Mouse (Mus musculus): ENCODE data around the gene Rhbdd1. TPM values are rescaled to one million over a fixed set of nuclear protein-coding genes. Genes with fewer than 3 reads are reported as not detected.

Gene Rhbdd1
- polyA plus RNA-seq, 2 experiments from 2014 or later = 13.5 to 18.1 TPM

DNA sequence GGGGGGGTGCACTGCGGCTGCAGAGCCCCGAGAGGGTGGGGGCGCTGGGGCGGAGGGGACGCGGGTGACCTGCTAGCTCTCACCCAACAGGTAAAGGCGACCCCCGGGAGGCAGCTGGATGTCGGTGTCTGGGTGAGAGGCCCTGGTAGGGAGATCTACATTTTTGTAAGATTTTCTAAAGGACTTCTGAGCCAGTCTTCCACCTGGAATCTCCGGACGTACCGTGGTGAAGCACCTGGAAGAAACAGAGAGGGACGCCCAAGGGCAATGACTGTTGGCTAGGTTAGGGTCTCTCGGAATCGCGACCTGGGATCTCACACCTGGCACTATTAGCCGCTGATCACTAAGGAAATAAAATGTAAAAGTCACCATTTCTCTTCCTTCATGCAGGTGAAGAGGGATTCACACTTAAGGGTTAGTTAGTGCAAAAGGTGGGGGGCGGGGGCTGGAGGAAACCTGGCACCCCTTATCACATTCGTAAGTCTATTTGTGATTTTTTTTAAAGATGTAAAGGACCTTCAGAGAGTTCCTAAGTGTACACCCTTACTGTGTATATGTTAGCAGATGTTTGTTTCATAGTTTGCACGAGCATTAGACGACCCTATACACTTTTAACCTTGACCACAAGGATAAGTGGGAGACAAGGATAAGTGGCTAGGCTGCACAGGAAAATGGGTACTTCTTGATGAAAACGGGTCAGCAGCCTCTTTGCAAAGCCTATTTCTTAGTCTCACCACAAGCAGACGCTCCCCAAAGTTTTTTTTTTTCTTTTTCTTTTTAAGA, 24.1 kb upstream of the Rhbdd1 start:
- no peak for ATAC-seq

DNA sequence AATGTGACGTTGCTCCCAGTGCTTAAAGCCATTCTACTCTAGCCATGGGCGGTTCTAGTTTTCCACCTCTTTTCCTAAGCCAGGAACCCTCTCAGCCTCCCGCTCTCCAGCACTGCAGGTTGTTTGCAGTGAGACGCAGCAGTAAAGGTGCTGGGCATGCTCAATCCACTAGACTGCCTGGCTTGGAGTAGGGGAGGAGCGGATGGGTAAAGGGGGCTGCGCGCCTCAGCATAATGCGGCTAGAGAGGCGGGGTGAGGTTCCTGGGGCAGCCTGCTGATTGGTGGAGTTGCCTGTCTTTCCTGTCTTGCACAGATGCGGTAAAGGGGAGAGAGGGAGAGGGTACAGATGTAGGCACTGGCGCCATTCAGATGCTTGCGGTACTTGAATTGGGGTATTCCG, 23.5 kb upstream of the Rhbdd1 start:
- no peak for ATAC-seq

DNA sequence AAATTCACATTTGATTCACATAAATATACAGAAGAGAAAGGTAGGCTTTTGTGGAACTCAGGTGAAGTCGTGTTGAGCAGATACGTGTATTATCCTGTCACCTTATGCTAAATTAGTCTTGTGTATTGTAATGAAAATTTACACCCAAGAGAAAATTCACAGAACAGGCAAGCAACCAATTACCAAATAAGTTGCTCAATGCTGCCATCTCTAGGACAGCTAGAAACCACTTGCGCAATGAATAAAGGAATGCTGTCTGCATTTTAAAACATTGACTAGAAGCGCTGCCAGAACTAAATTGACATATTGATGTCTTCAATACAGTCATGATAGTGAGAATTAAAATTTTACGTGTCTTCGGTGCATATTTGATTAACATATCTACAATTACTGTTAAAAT, 22.1 kb upstream of the Rhbdd1 start:
- ATAC-seq = no peak

DNA sequence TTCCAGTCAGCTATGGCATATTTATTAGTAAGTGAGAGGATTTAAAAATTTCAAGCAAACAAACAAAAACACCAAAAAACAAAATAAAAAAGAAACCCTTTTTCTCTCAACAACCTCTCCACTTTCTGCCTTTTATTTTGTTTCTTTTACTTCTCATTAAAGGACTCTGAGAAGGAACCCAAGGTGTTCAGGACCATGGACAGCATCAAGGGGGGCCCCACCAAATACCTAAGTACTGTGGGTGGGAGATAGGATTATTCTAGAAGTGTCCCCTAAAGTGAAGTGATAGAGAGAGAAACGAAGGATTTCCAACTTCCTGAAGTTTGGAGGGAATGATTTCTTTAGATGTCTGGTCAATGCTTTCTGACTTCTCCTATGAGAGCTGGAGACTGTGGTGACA, 17.7 kb upstream of the Rhbdd1 start:
- ATAC-seq = no peak

DNA sequence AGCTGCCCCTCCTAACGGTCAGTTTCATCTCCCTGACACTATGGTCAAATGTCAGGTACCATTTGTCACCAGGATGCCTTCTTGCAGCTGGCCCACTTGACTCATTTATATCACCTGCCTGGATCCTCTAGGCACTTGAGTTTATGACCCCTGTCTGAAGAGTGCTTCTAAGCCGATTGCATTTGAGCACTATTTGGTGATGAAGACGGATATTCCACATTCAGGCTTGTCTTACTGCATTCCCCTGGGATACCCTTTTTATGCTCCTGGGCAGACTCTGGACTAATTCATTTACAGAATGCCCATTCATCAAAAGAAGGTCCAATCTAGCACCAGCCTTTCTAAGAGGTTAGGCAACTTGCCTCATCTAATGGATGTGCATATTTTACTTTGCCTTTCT, 11.8 kb upstream of the Rhbdd1 start:
- ATAC-seq = no peak

DNA sequence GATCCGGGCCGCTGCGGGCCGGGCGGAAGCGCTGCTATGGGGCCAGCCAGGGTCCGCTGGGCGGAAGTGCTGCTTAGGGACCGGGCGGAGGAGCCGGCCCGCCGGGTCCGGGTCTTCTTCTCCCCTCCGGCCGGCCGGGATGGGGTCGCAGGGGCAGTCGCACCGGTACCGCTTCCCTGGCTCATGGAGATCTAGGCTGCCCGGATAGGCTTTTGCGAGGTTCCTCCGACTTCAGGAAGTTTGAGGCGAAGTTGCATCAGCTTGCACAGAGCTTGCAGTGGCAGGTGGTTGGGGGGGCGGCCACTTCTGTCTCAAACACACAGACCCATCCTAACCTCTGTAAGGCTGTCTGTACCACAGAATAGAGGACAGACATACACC, 484 bp downstream of the Rhbdd1 start:
- ATAC-seq = peak; percentile 27

DNA sequence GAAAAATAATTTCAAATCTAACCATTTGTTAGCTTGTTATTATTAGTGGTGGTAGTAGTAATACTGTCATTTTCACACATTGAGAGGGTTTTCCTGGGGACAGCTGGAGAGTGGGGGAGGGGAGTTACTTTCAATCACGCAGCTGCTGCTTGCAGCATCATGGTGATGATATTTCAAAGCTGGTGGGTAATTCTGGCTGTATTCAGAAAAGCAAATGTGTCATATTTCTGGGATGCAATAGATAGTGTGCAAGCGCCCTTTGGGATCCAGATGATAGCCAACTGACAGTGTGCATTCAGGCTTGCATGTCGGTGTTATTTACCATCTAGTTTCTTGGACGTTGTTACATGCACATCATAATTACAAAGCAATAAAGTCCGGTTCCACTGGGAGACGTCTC, 4.2 kb downstream of the Rhbdd1 start:
- no peak for ATAC-seq

DNA sequence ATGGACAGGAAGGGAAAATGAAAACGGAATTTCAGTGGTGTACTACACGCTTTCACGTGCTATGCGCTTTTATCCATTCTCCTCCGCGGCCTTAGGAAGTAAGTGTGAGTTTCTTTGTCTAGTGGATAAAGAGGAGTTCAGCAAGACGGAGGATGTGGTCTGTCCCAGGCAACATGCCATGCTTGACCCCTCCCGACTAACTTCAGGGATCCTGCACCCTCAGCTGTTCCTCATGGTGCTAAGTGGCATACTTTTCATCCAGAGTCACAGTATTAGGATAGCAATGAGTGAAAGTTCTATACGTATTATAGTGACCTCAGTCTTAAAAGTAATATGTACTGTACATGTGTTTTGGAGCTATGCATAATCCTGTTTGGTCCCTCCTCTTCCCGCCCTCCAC, 4.6 kb downstream of the Rhbdd1 start:
- no peak for ATAC-seq

DNA sequence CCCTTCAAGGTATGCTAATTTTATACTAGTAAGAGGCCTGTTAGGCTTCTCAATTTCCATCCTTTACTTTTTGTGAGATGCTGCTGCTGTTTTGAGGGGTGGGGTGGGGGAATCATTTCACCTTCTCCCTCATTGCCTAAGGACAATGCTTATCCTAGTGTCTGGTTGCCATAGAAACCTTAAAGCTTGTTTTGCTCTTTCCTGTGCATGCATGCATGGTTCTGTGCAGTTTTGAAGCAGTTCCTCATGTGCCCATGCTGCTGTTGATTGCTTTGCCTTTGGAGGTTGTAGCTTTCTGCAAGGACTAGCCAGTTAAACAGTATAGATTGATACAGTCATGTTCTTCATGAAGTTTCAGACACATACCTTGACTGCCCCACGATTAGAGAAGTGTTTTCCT, 5.2 kb downstream of the Rhbdd1 start:
- ATAC-seq = no peak

DNA sequence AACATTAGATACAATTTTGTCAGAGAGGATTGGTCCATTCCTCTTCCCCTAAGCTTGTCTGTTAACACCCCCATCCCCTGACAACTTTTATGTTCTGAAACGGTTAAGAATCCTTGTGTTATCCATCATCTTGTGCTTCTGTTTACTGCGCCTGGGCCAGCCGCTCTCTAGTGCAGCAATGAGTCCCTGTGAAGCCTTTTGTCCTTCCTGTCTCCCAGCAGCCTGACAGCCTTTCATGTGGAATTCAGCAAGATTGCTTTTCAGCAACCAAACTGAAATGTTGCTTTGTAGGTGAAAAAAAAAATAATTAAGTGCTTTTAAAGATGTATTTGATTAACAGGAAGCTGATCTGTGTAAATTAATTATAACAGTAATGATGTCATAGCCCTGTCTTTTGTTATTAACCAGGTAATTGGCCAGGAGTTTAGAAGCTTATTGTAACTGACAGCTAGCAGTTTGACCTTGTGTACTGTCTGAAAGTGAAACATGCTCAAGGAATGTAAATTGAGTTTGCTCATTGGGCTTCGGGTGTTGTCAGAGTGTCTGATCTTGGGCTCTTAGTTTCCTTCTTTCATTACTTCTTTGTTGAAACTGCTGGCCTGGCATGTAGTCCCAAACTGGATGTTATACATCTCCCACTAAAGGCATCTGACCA, 8.0 kb downstream of the Rhbdd1 start:
- no peak for ATAC-seq

DNA sequence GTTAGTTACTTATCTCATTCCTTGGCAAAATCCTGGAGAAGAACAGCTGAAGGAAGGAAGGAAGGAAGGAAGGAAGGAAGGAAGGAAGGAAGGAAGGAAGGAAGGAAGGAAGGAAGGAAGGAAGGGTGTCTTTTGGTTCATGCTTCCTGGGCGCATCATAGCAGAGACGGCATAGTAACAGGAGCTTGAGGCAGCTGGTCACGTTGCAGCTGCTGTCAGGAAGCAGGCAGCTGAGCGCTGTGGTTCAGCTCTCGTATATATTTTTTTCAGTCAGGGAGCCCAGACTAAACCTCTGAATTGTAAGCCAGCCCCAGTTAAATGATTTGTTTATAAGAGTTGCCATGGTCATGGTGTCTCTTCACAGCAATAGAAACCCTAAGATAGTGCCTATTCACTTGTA, 9.9 kb downstream of the Rhbdd1 start:
- no peak for ATAC-seq

DNA sequence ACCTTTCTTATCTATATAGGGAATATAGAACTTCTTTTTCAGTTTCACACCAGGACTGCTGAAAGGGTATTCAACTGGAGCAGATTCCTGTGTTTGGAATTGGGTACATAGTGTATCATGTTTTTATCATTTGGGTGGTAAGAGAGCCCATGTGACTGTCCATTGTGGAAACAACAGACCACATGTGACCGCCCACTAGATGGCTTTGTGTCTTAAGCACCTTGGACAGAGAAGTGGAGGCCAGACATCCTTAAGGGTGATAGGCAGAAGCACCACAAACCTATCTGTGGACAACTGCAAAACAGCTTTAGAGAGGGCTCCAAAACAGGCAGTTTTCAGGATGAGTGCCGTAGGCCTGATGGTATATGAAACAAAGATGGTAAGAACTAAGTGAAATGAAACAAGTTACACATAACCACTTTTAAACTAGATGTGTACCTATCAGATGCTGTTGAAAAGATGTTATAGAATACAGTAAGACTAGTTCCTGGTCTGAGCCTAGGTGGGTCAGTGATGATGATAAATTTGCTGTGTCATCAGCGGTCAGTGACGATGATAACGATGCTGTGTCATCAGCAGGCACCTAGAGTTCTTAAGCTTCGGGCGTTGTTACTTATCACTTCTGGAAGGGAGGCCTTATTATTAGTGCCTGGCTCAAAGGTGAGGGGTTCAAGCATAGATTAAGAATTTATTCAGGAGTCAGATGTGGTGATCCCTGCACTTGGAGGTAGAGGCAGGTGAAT, 12.0 kb downstream of the Rhbdd1 start:
- no peak for ATAC-seq

DNA sequence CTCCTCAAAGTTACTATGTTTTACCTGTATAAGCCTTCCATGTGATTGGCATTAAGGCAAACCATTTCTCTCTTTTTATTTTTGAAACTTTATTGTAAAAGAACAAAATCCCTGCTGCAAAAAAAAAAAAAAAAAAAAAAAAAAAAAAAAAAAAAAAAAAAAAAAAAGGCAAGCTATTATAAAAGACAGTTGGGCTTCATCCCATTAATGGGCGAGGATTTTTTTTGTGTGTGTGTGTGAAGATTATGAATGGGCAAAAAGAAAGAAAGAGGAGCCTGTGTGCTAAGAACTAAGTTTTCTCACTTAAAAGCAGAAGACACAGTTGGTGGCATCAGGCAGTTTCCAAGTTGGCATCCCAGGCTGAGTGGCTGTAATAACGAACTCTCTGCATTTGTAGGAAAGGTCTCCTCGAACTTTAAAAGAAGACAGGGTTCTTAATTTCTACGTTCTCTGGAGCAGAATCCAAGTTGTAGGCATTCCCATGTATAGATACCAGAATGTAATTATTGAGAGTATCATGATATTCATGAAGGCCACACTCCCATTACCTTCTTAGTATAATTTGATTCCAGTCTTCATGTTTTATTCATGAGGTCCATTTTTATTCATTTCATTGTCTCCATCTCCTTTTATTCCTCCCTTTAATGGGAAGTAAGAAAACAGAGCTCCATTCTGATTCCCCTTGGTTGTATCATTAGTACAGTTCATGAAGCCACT, 13.1 kb downstream of the Rhbdd1 start:
- no peak for ATAC-seq

DNA sequence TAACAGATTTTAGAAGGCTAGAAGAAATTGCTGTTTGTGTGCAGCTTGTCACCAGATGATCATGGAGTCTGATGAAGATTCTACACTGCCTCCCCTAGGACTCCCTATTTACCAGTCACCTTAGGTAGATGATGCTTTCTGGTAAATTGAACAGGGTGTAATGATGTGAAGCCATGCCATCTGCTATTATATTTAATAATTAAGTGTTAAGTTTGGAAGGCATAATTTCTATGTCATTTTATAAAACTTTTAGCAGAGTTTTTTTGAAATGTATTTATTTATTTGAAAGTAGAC, 13.6 kb downstream of the Rhbdd1 start:
- no peak for ATAC-seq

DNA sequence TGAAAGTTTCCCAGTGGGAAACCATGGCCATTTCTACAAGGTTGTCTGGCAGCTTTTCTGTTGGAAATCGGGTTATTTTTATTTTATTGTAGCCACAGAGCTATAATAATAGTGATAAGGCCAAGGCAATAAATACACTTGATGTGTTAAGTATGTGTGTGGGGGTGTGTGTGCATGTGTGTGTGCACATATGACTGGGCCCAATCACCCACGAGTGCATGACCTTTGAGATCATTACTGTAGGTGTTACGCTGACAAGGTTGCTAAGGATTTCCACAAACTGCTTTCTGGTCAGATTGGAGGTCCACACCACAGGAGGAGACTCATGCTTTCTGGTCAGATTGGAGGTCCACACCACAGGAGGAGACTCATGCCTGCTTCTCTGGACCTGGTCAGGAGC, 18.3 kb downstream of the Rhbdd1 start:
- no peak for ATAC-seq

DNA sequence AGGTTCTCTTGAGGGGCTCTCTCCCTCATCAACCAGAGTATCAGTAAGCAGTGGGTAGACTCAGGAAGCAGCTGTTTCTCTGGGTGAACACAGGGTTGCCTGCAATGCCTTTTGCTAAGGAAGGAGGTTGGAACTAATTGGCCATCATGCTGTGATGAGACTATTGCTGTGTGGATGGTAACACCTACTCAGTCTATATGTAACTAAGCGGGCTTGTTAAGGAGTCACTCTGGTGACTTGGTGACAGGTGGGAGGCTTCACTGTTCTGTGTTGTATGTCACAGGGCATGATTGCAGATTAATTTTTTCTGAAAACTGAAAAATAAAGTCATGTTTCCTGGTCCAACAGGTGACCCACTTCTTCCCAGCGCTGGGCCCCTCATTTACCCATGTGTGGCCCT, 36.8 kb downstream of the Rhbdd1 start:
- no peak for ATAC-seq

DNA sequence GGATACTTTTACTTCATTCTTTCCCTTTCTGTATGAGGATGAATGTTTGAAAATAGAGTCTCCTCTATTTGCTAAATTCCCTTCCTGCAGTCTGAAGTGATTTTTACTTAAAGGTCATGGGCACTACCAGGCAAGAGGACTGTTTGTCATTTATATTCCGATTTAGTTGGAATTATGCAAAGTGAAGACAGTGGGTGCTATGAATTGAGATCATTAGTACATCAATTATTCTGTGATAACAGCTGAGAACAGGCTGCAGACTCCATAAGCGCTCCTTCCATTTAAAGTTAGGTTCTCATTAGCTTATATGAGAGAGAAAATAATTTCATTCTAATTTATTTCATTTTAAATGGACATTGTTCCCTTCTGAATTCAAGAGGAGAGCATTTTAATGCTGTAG, 37.5 kb downstream of the Rhbdd1 start:
- no peak for ATAC-seq

DNA sequence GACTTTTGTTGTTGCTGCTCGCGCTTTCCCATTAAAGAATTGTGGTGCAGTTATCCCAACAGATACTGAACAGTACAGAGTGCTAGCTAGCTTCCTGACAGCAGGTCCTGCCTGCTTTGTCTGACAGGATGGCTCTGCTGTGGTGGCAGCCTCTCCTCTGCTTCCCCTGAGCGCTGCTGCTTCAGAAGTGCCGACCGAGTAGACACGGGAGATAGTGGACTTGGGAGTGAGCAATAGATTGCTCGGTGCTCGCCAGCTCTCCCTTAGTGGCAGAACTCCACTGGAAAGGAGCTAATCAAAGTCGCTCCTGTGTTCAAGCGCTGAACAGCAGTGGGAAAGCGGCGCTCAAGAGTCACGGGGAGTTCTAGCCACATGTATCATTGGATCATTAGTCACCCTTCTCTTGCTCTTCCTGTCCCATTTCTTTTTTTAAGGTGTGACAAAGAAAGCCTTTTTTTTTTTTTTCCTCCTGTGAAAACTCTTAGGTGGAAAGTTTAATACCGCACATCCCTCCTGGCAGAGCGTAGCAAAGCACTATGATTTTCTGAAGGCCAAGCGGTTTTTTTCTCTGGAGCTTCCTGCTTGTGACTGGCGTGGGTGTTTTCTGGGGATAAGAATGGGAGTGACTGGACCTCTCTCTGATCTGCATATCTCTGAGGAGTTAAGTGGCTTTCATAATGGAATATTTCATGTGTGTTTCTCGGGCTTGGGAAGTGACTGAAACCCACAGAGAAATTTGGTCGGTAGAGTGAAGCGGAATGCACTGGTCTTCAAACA, 42.8 kb downstream of the Rhbdd1 start:
- ATAC-seq = no peak

DNA sequence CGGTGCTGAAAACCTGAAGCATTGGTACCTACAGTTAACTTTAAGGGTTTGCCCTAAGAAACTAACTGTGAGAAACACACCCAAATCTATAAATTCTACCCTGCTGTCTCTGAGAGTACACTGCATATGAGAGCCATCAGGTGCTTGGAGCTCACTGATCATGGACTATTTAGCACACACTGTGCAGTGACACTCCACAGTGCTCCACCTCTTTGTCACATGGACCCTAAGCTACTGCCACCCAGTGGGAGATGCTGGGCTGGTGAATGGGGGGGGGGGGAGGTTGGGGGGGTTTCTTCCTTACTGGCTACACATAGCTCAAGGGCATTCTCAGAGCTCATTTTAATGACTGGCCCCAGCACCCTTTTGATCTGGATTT, 43.4 kb downstream of the Rhbdd1 start:
- no peak for ATAC-seq

DNA sequence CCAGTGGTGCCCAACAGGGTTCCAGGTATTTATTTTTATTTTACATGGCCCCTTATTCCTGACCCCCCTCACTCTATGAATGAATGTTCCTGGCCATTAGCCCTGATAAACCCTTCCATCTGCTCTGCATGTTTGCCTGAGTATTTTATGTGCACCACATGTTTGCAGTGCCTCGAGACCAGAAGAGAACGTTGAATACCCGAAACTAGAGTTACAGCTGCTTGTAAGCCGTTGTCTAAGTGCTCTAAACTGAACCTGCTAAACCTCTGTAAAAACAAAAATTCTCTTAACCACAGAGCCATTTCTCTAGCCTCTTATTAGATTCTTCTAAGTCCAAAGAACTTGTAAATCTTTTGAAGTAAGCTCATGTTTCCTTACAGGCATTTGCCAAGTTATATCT, 45.0 kb downstream of the Rhbdd1 start:
- ATAC-seq = no peak

DNA sequence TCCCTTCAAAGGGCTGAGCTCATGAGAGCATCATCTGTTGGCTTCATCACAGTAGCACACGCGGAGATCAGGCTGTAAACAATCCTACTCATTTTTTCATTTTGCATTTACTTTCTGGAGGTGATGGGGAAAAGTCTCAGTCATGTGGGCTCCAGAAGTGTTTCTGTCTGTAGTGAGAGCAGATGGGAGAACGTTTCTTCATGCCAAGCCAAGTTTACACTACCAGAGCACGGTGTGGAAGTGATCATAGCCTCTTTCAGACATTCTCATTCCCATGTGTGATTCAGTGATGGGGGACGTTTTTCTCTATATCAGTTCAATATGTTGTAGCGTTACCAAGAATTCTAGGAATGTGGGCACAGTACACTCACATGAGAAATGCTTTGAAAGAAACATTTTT, 45.9 kb downstream of the Rhbdd1 start:
- no peak for ATAC-seq

DNA sequence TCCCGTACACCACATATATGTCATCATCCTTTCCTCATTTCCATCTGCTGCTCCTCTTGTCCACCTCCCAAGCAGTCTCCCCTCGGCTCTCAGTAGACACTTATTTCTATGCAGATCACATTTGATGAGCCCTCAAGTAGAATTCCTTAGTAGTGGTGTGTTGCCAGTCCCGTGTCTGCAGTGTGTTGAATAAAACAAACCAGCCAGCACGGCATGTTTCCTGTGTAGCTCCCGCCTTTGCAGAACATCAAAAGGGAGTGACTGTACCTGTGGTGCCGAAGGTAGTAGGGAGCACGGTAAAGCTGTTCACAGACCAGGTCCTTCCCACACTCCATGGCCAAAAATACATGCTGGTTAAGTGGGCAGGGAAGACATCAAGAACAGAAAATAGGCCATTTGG, 47.8 kb downstream of the Rhbdd1 start:
- ATAC-seq = no peak

DNA sequence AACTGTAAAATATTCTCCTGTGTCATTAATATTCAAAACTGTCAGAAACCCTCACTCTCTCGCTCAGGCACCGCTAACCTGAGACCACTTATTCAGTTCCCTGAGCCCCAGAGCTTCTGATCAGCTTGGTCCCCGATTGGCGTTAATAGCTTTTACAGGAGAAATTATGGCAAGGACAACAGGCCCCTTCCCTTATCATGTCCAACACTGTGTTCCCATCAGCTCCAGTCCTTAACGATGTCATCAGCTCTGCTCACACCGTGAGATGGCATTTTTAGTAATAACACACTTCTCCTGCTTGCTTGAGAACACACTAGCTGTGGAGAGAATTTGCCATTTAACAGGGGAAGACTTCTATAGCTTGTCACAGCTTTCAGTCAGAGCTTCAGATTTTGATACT, 48.2 kb downstream of the Rhbdd1 start:
- no peak for ATAC-seq
